Mouse (Mus musculus): ENCODE data around the gene Ubash3a.

Ubash3a gene

GRCm38 (mm10) chr17:31281830-31282686, 74.4 kb downstream of the Ubash3a start:
- no peak for DNase-seq

GRCm38 (mm10) chr17:31282687-31283053, 75.0 kb downstream of the Ubash3a start:
- DNase-seq: no peak

- no peak for DNase-seq
Observed at GRCm38 (mm10) chr17:31285867-31286266, 78.2 kb downstream of the Ubash3a start.

GRCm38 (mm10) chr17:31286492-31286891, 78.8 kb downstream of the Ubash3a start, which contains the start of gene Slc37a1:
TSS of gene Slc37a1 (plus strand) at chr17:31286792.
- DNase-seq: no peak

- DNase-seq: no peak
Observed at GRCm38 (mm10) chr17:31287216-31287615, 79.5 kb downstream of the Ubash3a start.

- no peak for DNase-seq
Observed at GRCm38 (mm10) chr17:31288999-31289726, 81.5 kb downstream of the Ubash3a start.

DNA sequence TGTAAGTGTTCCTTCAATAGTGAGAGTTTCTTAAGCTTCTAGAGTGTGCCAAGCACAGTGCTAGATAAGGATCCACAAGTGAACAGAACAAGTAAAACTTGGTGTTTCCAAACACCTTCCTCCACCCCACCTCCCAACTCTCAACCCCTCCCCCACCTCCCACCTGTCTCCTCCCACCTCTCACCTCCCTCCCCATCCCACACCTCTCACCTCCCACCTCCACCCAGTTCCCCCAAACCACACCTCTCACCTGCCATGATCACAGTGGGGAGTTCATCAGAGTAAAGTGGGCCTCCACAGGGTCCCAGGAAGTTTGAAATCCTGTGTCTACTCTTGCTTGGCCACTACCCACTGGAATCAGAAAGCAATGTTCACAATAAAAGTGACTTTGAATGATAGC, 82.6 kb downstream of the Ubash3a start:
- no peak for DNase-seq

- no peak for DNase-seq
Observed at GRCm38 (mm10) chr17:31290859-31291258, 83.2 kb downstream of the Ubash3a start.

- no peak for DNase-seq
Observed at GRCm38 (mm10) chr17:31294363-31295214, 86.9 kb downstream of the Ubash3a start.

DNA sequence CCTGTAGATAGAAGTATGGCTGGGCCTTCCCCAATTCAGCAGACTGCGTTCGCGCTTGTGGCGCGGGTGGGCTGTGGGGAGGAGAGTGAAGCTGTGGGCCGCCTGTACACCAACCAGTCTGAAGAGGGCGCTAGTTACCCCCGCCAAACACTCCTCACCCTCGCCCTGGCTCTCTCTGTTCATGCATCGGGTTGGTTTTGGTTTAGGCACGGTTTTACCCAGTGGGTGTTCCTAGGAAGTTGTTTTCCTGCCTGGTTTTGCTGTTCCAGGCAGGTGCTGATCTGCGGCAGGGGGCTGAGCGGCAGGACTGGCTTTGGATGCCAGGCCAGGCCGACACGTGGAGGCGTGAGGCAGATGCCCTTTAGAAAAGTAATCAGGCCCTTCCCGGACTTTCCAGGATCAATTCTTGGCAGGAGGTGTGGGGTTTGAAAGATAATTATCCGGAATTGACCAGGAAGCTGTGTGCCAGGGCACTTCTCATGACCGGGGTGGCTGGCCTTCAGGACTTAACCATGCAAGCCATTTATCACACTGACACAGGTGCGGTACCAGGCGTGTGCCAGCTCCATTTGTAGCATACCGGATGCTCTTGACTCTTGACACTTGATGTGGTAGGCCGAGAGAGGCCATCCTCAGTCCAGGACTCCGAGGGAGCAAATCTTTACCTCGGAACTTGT, 87.7 kb downstream of the Ubash3a start:
- DNase-seq: no peak

- peak; percentile 51 for DNase-seq
Observed at GRCm38 (mm10) chr17:31295892-31296781, 88.5 kb downstream of the Ubash3a start.
